Mouse (Mus musculus) hindlimb bud, embryonic 11.5 days (tissue): ENCODE results near the gene Taf9b.
"Not testable (repeated sequence)": the region's sequence is repeated elsewhere in the genome, so short reads cannot be mapped to it uniquely, and the experiment has no call there.

ENCODE experiments used
- DNase-seq: peaks from one replicate; pipeline ENCODE4 v3.0.0-alpha.2; 2012; ENCODE audit warnings: low read depth, low spot score; ENCODE audit errors: extremely low spot score

Gene Taf9b

GRCm38 (mm10) chrX:106221058-106221457, at the start of gene Taf9b:
Gene Taf9b (minus strand): TSS chrX:106221158.
- DNase-seq, result no peak

- no peak for DNase-seq
Measured at GRCm38 (mm10) chrX:106255276-106255675, 34.3 kb upstream of the Taf9b start, which contains the start of gene Fnd3c2. Gene Fnd3c2 (minus strand): TSS chrX:106255376.

- DNase-seq, result no peak
Measured at GRCm38 (mm10) chrX:106219171-106220032, 1.6 kb downstream of the Taf9b start.

GRCm38 (mm10) chrX:106209100-106209499, 11.9 kb downstream of the Taf9b start:
- DNase-seq, result no peak

- DNase-seq, result no peak
Measured at GRCm38 (mm10) chrX:106198904-106199303, 22.1 kb downstream of the Taf9b start.

GRCm38 (mm10) chrX:106197308-106197707, 23.6 kb downstream of the Taf9b start:
- no peak for DNase-seq

- not testable (repeated sequence) for DNase-seq
Measured at GRCm38 (mm10) chrX:106194361-106194760, 26.6 kb downstream of the Taf9b start.

- DNase-seq, result no peak
Measured at GRCm38 (mm10) chrX:106190091-106190490, 30.9 kb downstream of the Taf9b start.

GRCm38 (mm10) chrX:106189356-106189755, 31.6 kb downstream of the Taf9b start:
- no peak for DNase-seq

GRCm38 (mm10) chrX:106187737-106188136, 33.2 kb downstream of the Taf9b start:
- DNase-seq, result no peak

- DNase-seq, result peak; percentile 54
Measured at GRCm38 (mm10) chrX:106186713-106187649, 34.0 kb downstream of the Taf9b start, which contains the start of gene Pgk1. Gene Pgk1 (plus strand): TSS chrX:106187100.

GRCm38 (mm10) chrX:106185706-106186105, 35.3 kb downstream of the Taf9b start:
- peak; percentile 30 for DNase-seq

- no peak for DNase-seq
Measured at GRCm38 (mm10) chrX:106184279-106184678, 36.7 kb downstream of the Taf9b start.

GRCm38 (mm10) chrX:106176331-106176730, 44.6 kb downstream of the Taf9b start:
- DNase-seq, result no peak

- no peak for DNase-seq
Measured at GRCm38 (mm10) chrX:106171853-106172154, 49.2 kb downstream of the Taf9b start.

GRCm38 (mm10) chrX:106171106-106171852, 49.7 kb downstream of the Taf9b start:
- DNase-seq, result peak; percentile 70

- DNase-seq, result no peak
Measured at GRCm38 (mm10) chrX:106165089-106165488, 55.9 kb downstream of the Taf9b start.

GRCm38 (mm10) chrX:106164555-106164954, 56.4 kb downstream of the Taf9b start:
- DNase-seq, result no peak

- DNase-seq, result no peak
Measured at GRCm38 (mm10) chrX:106163995-106164394, 57.0 kb downstream of the Taf9b start.
